Mouse (Mus musculus) CH12F3 (cell line): ENCODE data around the gene Unc13b.

Experiments
- in situ Hi-C: fragments of 300-500 bp; cut with MboI; formaldehyde crosslinking; loops from 2 replicates; pipeline ENCODE4 v1.14.3; 2020; ENCODE audit warnings: low sequenced_read_pairs

Gene Unc13b

GRCm38 (mm10) chr4:43037860-43038566 is 20.7 kb upstream of the Unc13b start:
- in situ Hi-C loops = no loop called here

- in situ Hi-C loops = no loop called here
These were observed 19.9 kb upstream of the Unc13b start for GRCm38 (mm10) chr4:43038567-43039495.

GRCm38 (mm10) chr4:43039609-43040008 is 19.1 kb upstream of the Unc13b start:
- in situ Hi-C loops = no loop called here

GRCm38 (mm10) chr4:43040114-43040572 is 18.6 kb upstream of the Unc13b start:
- in situ Hi-C loops = no loop called here

- in situ Hi-C loops = no loop called here
These were observed 17.7 kb upstream of the Unc13b start for GRCm38 (mm10) chr4:43040881-43041547.

- in situ Hi-C loops = no loop called here
These were observed 15.0 kb upstream of the Unc13b start for GRCm38 (mm10) chr4:43043644-43044357.

- in situ Hi-C loops = no loop called here
These were observed 14.1 kb upstream of the Unc13b start for GRCm38 (mm10) chr4:43044673-43045072.

- in situ Hi-C loops = no loop called here
These were observed 13.5 kb upstream of the Unc13b start for GRCm38 (mm10) chr4:43045285-43045658.

- in situ Hi-C loops = no loop called here
These were observed 13.0 kb upstream of the Unc13b start, which contains the start of gene Fam214b for GRCm38 (mm10) chr4:43045659-43046302. Fam214b (minus strand) TSS chr4:43046220.

GRCm38 (mm10) chr4:43046607-43047006 is 12.1 kb upstream of the Unc13b start:
- in situ Hi-C loops = no loop called here

- in situ Hi-C loops = no loop called here
These were observed 11.5 kb upstream of the Unc13b start for GRCm38 (mm10) chr4:43047231-43047630.

- in situ Hi-C loops = no loop called here
These were observed 6.1 kb upstream of the Unc13b start for GRCm38 (mm10) chr4:43052627-43053026.

GRCm38 (mm10) chr4:43057654-43058053 is 1.1 kb upstream of the Unc13b start:
- in situ Hi-C loops = no loop called here

GRCm38 (mm10) chr4:43058392-43058752 is 381 bp upstream of the Unc13b start:
- in situ Hi-C loops = no loop called here

GRCm38 (mm10) chr4:43059697-43060096 is 944 bp downstream of the Unc13b start:
- in situ Hi-C loops = no loop called here

GRCm38 (mm10) chr4:43060286-43060685 is 1.5 kb downstream of the Unc13b start:
- in situ Hi-C loops = no loop called here

GRCm38 (mm10) chr4:43065471-43065870 is 6.7 kb downstream of the Unc13b start:
- in situ Hi-C loops = no loop called here

GRCm38 (mm10) chr4:43074923-43075322 is 16.2 kb downstream of the Unc13b start:
- in situ Hi-C loops = no loop called here

- in situ Hi-C loops = no loop called here
These were observed 19.4 kb downstream of the Unc13b start for GRCm38 (mm10) chr4:43078071-43078718.

GRCm38 (mm10) chr4:43082458-43082857 is 23.7 kb downstream of the Unc13b start:
- in situ Hi-C loops = no loop called here
